18 mouse cellular contexts compared by ENCODE assay signal in the genomic region with DNA sequence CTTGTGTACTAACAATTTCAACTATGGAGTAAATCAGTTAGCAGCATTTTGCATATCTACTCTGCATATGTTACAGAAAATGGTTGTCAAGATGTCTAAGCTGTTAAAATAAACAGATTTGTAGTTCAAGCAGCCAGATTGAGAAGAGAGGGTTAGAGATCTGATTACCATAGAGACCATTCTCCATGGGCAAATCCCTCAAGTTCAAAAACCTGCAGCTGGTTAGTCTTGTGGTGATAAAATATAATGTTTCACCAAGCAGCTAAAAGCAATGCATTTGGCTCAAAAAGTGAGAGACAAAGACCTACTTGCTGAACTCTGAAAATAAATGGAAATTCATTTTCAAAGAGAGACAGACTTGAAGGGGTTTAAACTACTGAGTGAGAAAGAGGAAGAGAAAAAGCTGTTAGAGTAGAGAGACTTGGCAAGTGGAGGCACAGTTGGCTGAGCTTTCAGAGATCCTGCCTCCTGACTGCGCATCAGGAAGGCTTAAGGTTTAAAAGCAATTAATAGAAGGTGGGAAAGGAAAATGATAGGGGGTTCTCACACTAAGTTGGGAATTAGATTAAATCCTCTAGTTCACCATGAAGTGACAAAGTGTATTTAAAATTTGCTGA.
A peak's percentile ranks its signal among the peaks of the same experiment; 100 is the strongest.
DNase-seq lines count a peak whose midpoint lies in the region; ATAC-seq lines count a peak whose summit lies in the region.
"Had no signal": no experiment of that assay in that cellular context is flagged by ENCODE, and none has a peak within 500 bp of the region (broad histone marks: within the 10 kb centered on the region; RNA-seq: fewer than 3 reads in every experiment).

No protein-coding gene starts in this region.

- 0 out of 2 replicates have a peak overlapping the region, but pooled peaks have one; percentile 4 for H3K27ac ChIP-seq in midbrain, embryonic 13.5 days
- H3K27ac ChIP-seq: hindbrain, embryonic 13.5 days; intestine, embryonic 15.5 days; limb, embryonic 12.5 days; liver, embryonic 14.5 days had no signal

- H3K36me3 ChIP-seq in midbrain, embryonic 13.5 days, result no peaks in the 10 kb centered on the region
- H3K36me3 ChIP-seq: hindbrain, embryonic 13.5 days; intestine, embryonic 15.5 days; limb, embryonic 12.5 days had no signal

- peak; percentile 2 for DNase-seq in embryo, embryonic 11 days
- no peak for DNase-seq in embryo, embryonic 10.5 days (ENCODE audit: low spot score)
- DNase-seq in layer of hippocampus, adult 18-20 months (ENCODE audit: low spot score in 2 of 2), result peak; percentile 0 to 17
- DNase-seq in layer of hippocampus, postnatal 25 days (ENCODE audit: extremely low spot score in 1 of 2, low spot score in 1 of 2), result no peak
- peak; percentile 64 for DNase-seq in brain, embryonic 18.5 days (ENCODE audit: low read depth, low spot score)
- no peak for DNase-seq in lung, postnatal 25 days (ENCODE audit: low spot score)
- no peak for DNase-seq in thymus, postnatal 10 days (ENCODE audit: low spot score in 2 of 2)
- DNase-seq: cerebellum, adult 11-12 months; gastrocnemius, postnatal 25 days; retina, postnatal 1 day; spleen, adult 18-20 months had no signal

- H3K4me2 ChIP-seq in midbrain, embryonic 13.5 days (replicated peaks), result no peak overlapping the region
- H3K4me2 ChIP-seq: hindbrain, embryonic 13.5 days; intestine, embryonic 15.5 days; limb, embryonic 12.5 days had no signal

- peaks cover 15% of the 10 kb centered on the region for H3K4me1 ChIP-seq in midbrain, embryonic 13.5 days (replicated peaks)
- H3K4me1 ChIP-seq: hindbrain, embryonic 13.5 days; intestine, embryonic 15.5 days; limb, embryonic 12.5 days had no signal

- H3K9ac ChIP-seq in midbrain, embryonic 13.5 days (replicated peaks), result no peak overlapping the region
- H3K9ac ChIP-seq: hindbrain, embryonic 13.5 days; intestine, embryonic 15.5 days; limb, embryonic 12.5 days; liver, embryonic 14.5 days had no signal

- 57% methylated on average over 1 of the region's 1 CpGs for WGBS in midbrain, embryonic 13.5 days

- ATAC-seq in midbrain, embryonic 13.5 days, result 0 out of 2 replicates have a peak, but pooled peaks have one; percentile 53
- ATAC-seq: intestine, embryonic 15.5 days had no signal

- H3K9me3 ChIP-seq in midbrain, embryonic 13.5 days, result no peaks in the 10 kb centered on the region
- H3K9me3 ChIP-seq: hindbrain, embryonic 13.5 days; intestine, embryonic 15.5 days; limb, embryonic 12.5 days had no signal

- no peak overlapping the region for H3K4me3 ChIP-seq in midbrain, embryonic 13.5 days (replicated peaks)
- H3K4me3 ChIP-seq: hindbrain, embryonic 13.5 days; intestine, embryonic 15.5 days; limb, embryonic 12.5 days; myocyte had no signal

- H3K27me3 ChIP-seq in midbrain, embryonic 13.5 days, result no peaks in the 10 kb centered on the region
- H3K27me3 ChIP-seq: CH12.LX; hindbrain, embryonic 13.5 days; intestine, embryonic 15.5 days; limb, embryonic 12.5 days had no signal

Comparison
In these comparisons a context has a peak if more than half of its experiments do, and no peak if none do; other contexts are left out.
1. DNase-seq: peak in embryo, embryonic 11 days (single experiment), layer of hippocampus, adult 18-20 months (2 of 2) and brain, embryonic 18.5 days (single experiment); none in embryo, embryonic 10.5 days (single experiment), layer of hippocampus, postnatal 25 days (0 of 2), lung, postnatal 25 days (single experiment) and thymus, postnatal 10 days (0 of 2).